Mouse (Mus musculus) CH12.LX (cell line): ENCODE data around the gene Zc3h10. TPM values are rescaled to one million over a fixed set of nuclear protein-coding genes. Genes with fewer than 3 reads are reported as not detected.

ENCODE experiments used
- DNase-seq: peaks from one replicate; pipeline ENCODE4 v3.0.0-alpha.2; 2013; ENCODE audit errors: extremely low read depth
- H3K27ac ChIP-seq: 2 replicates; pipeline ENCODE4 v1.5.1; 2012; ENCODE audit warnings: low read depth, mild to moderate bottlenecking, control low read depth, moderate library complexity; ENCODE audit not compliant: insufficient read depth
- H3K27me3 ChIP-seq: replicated peaks from 2 replicates; pipeline ENCODE3; 2012; ENCODE audit warnings: inconsistent platforms
- H3K36me3 ChIP-seq, 2 experiments: replicated peaks in 1 of 2; 2 replicates each; pipeline versions ENCODE3 to v1.6.1; 2012; ENCODE audit warnings: inconsistent platforms in 1 of 2, low read length in 1 of 2, mild to moderate bottlenecking in 1 of 2, mixed read lengths in 1 of 2, moderate library complexity in 1 of 2; ENCODE audit not compliant: control insufficient read depth in 1 of 2, insufficient read depth in 1 of 2
- H3K4me1 ChIP-seq, 2 experiments: 2 replicates each; pipeline ENCODE4 v1.6.1; 2012; ENCODE audit warnings: inconsistent platforms in 1 of 2, moderate library complexity in 1 of 2; ENCODE audit not compliant: insufficient read depth in 2 of 2, control insufficient read depth in 1 of 2
- H3K4me2 ChIP-seq: 2 replicates; pipeline ENCODE4 v1.6.1; 2012; ENCODE audit warnings: low read depth, mild to moderate bottlenecking, control low read depth; ENCODE audit not compliant: poor library complexity, insufficient read depth, severe bottlenecking
- H3K4me3 ChIP-seq, 3 experiments: fragments of 150-350 bp in 1 of 3; sonication (generic) in 1 of 3; replicated peaks in 1 of 3; 2 replicates each; pipeline versions ENCODE3 to v1.5.1; 2011 to 2012; ENCODE audit warnings: low read depth in 2 of 3, low read length in 2 of 3, mild to moderate bottlenecking in 2 of 3, moderate library complexity in 2 of 3, control low read depth in 1 of 3, improper control_type of control experiment in 1 of 3, inconsistent platforms in 1 of 3, mixed read lengths in 1 of 3; ENCODE audit not compliant: poor library complexity in 1 of 3
- H3K79me2 ChIP-seq: replicated peaks from 2 replicates; pipeline ENCODE4 v1.6.1; 2012; ENCODE audit warnings: mild to moderate bottlenecking, moderate library complexity; ENCODE audit not compliant: control insufficient read depth, poor library complexity, insufficient read depth, severe bottlenecking; ENCODE audit errors: extremely low read depth
- H3K9ac ChIP-seq: 2 replicates; pipeline ENCODE4 v1.6.1; 2012; ENCODE audit warnings: low read depth, mild to moderate bottlenecking, control low read depth, moderate library complexity; ENCODE audit not compliant: insufficient read depth
- H3K9me3 ChIP-seq: replicated peaks from 2 replicates; pipeline ENCODE3; 2012; ENCODE audit warnings: low read length, inconsistent platforms, mixed read lengths
- BHLHE40 ChIP-seq: IDR thresholded peaks from 2 replicates; pipeline ENCODE4 v1.6.1; 2011; ENCODE audit warnings: mild to moderate bottlenecking, low read depth, low read length, improper control_type of control experiment
- CHD2 ChIP-seq: IDR thresholded peaks from 2 replicates; pipeline ENCODE4 v1.6.1; 2011; ENCODE audit warnings: low read length, improper control_type of control experiment
- CTCF ChIP-seq, 2 experiments: IDR thresholded peaks in 1 of 2; conservative IDR thresholded peaks in 1 of 2; 2 replicates each; pipeline ENCODE4 v1.5.1; 2011 to 2012; ENCODE audit warnings: low read depth in 2 of 2, low read length in 2 of 2, improper control_type of control experiment in 1 of 2, inconsistent platforms in 1 of 2, mild to moderate bottlenecking in 1 of 2, moderate library complexity in 1 of 2
- E2F4 ChIP-seq: IDR thresholded peaks from 2 replicates; pipeline ENCODE4 v1.6.1; 2011; ENCODE audit warnings: low read depth, low read length, improper control_type of control experiment; ENCODE audit not compliant: insufficient replicate concordance
- ELF1 ChIP-seq: IDR thresholded peaks from 2 replicates; pipeline ENCODE4 v1.6.1; 2014; ENCODE audit warnings: low read depth, mild to moderate bottlenecking, inconsistent platforms, low read length, improper control_type of control experiment
- ETS1 ChIP-seq: conservative IDR thresholded peaks from 2 replicates; pipeline ENCODE4 v1.6.1; 2012; ENCODE audit warnings: low read depth, mild to moderate bottlenecking, inconsistent platforms, low read length, improper control_type of control experiment, moderate library complexity
- HCFC1 ChIP-seq: IDR thresholded peaks from 2 replicates; pipeline ENCODE4 v1.6.1; 2012; ENCODE audit warnings: low read depth, mild to moderate bottlenecking, inconsistent platforms, low read length, improper control_type of control experiment
- JUND ChIP-seq: conservative IDR thresholded peaks from 2 replicates; pipeline ENCODE4 v1.6.1; 2011; ENCODE audit warnings: low read depth, low read length, improper control_type of control experiment
- KAT2A ChIP-seq: IDR thresholded peaks from 2 replicates; pipeline ENCODE4 v1.6.1; 2012; ENCODE audit warnings: low read length, improper control_type of control experiment, inconsistent platforms; ENCODE audit not compliant: insufficient replicate concordance
- MAFK ChIP-seq: IDR thresholded peaks from 2 replicates; pipeline ENCODE4 v1.6.1; 2011; ENCODE audit warnings: low read length, improper control_type of control experiment; ENCODE audit not compliant: insufficient replicate concordance
- MAX ChIP-seq: IDR thresholded peaks from 2 replicates; pipeline ENCODE4 v1.6.1; 2011; ENCODE audit warnings: low read length, improper control_type of control experiment
- MAZ ChIP-seq: IDR thresholded peaks from 2 replicates; pipeline ENCODE4 v1.6.1; 2012; ENCODE audit warnings: low read depth, mild to moderate bottlenecking, inconsistent platforms, low read length, improper control_type of control experiment, moderate library complexity
- MXI1 ChIP-seq: IDR thresholded peaks from 2 replicates; pipeline ENCODE4 v1.6.1; 2011; ENCODE audit warnings: mild to moderate bottlenecking, low read depth, low read length, improper control_type of control experiment
- NELFE ChIP-seq: IDR thresholded peaks from 2 replicates; pipeline ENCODE4 v1.6.1; 2011; ENCODE audit warnings: low read depth, low read length, improper control_type of control experiment
- NRF1 ChIP-seq: IDR thresholded peaks from 2 replicates; pipeline ENCODE4 v1.6.1; 2014; ENCODE audit warnings: low read depth, mild to moderate bottlenecking, inconsistent platforms, low read length, improper control_type of control experiment, moderate library complexity
- RAD21 ChIP-seq: IDR thresholded peaks from 2 replicates; pipeline ENCODE4 v1.6.1; 2011; ENCODE audit warnings: low read depth, mild to moderate bottlenecking, low read length, improper control_type of control experiment, moderate library complexity
- SMC3 ChIP-seq: IDR thresholded peaks from 2 replicates; pipeline ENCODE4 v1.6.1; 2011; ENCODE audit warnings: low read depth, low read length, improper control_type of control experiment
- TBP ChIP-seq: conservative IDR thresholded peaks from 2 replicates; pipeline ENCODE4 v1.6.1; 2011; ENCODE audit warnings: low read depth, low read length, improper control_type of control experiment
- TCF12 ChIP-seq: IDR thresholded peaks from 2 replicates; pipeline ENCODE4 v1.6.1; 2014; ENCODE audit warnings: low read depth, mild to moderate bottlenecking, inconsistent platforms, low read length, improper control_type of control experiment
- ZC3H11A ChIP-seq: IDR thresholded peaks from 2 replicates; pipeline ENCODE4 v1.6.1; 2012; ENCODE audit warnings: low read depth, mild to moderate bottlenecking, inconsistent platforms, low read length, improper control_type of control experiment
- ZMIZ1 ChIP-seq: IDR thresholded peaks from 2 replicates; pipeline ENCODE4 v1.6.1; 2012; ENCODE audit warnings: low read depth, mild to moderate bottlenecking, inconsistent platforms, low read length, improper control_type of control experiment
- dilution Hi-C: fragments of 300-500 bp; cut with MboI; formaldehyde crosslinking; loops from 2 replicates; pipeline ENCODE4 v1.14.3; 2020; ENCODE audit warnings: low sequenced_read_pairs; ENCODE audit not compliant: extremely low pct_unique_long_range_greater_than_20kb, extremely low pct_ligation_motif_present
- in situ Hi-C: fragments of 300-500 bp; cut with MboI; formaldehyde crosslinking; loops from 3 replicates; pipeline ENCODE4 v1.14.3; 2019; ENCODE audit warnings: low sequenced_read_pairs, low pct_ligation_motif_present, low pct_unique_long_range_greater_than_20kb, mixed read lengths
- polyA plus RNA-seq: library from polyadenylated mRNA; unstranded; fragments of >175 nt; gene quantifications from 2 replicates; pipeline ENCODE4 v1.2.1, GENCODE M21; 2012; ENCODE audit warnings: low read depth; ENCODE audit not compliant: insufficient read length
- total RNA-seq, 2 experiments: library from RNA; depleted of rRNA; stranded (reverse); fragments of 300-350 nt in 1 of 2; fragments of >200 nt in 1 of 2; gene quantifications; 2 replicates each; pipeline ENCODE4 v1.2.3; 2012 to 2014

The Zc3h10 gene
- total and polyA plus RNA-seq, 3 experiments = 14.4 to 19.9 (median 16.2) TPM

GRCm38 (mm10) chr10:128509831-128510230 is 37.7 kb downstream of the Zc3h10 start:
- in situ Hi-C loops = no loop called here

DNA sequence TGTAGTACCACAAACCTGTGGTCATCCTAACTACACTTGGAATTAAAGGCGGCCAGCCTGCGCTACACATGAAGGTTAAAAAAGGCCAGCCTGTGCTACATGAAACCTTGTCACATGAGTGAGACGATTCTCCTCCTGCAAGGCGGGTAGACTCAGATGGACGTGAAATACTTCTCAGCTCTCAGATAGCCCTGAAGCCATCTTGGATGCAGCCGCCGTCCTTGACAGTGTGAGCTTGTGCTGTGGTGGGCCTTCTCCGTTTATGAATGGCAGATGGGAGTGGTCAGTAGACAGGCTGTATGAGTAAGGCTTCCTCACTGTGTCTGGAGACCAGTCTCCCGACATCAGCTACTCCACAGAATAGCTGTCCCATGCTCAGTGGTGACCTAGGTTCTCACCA is 38.4 kb downstream of the Zc3h10 start:
- dilution Hi-C loops (no loop called here), in situ Hi-C loops (no loop called here)
- peaks cover 2% of the 10 kb centered on the region for H3K9me3 ChIP-seq
- H3K36me3 ChIP-seq = peaks cover 38 to 51% of the 10 kb centered on the region in 2 experiments
- TF ChIP-seq NELFE (no peak), TBP (no peak), CTCF (conservative IDR thresholded peaks at IDR 0.05 in 1 of 2, IDR thresholded peaks at IDR 0.05 in 1 of 2; ENCODE audit: low read depth in 2 of 2, low read length in 2 of 2) (no peak), MXI1 (no peak), ELF1 (no peak), MAZ (no peak), TCF12 (no peak), BHLHE40 (no peak), MAX (no peak), MAFK (no peak), E2F4 (no peak)
- no peak overlapping the region for H3K4me3 ChIP-seq
- no peaks in the 10 kb centered on the region for H3K27me3 ChIP-seq
- peaks cover 6 to 12% of the 10 kb centered on the region in 2 experiments for H3K4me1 ChIP-seq
- H3K9ac ChIP-seq = no peak overlapping the region
- no peak for DNase-seq
- no peak overlapping the region for H3K27ac ChIP-seq
- no peaks in the 10 kb centered on the region for H3K79me2 ChIP-seq
- no peak overlapping the region for H3K4me2 ChIP-seq

More at GRCm38 (mm10) chr10:128509831-128510230, 37.7 kb downstream of the Zc3h10 start:
- Histone ChIP-seq H3K36me3 (peaks cover 38 to 52% of the 10 kb centered on the region in 2 experiments), H3K9ac (no peak overlapping the region), H3K4me3 (no peak overlapping the region), H3K9me3 (peaks cover 2% of the 10 kb centered on the region), H3K4me2 (no peak overlapping the region)
- dilution Hi-C loops = no loop called here
- DNase-seq = no peak
- TF ChIP-seq MAX (no peak), SMC3 (no peak), E2F4 (no peak), KAT2A (no peak)
- TF ChIP-seq, all 38 proteins: peak for 0
- peaks cover 1 to 5% of the 10 kb centered on the region in 2 experiments; a peak in 3 of 4 replicates for H3K4me1 ChIP-seq
- no peak overlapping the region for H3K27ac ChIP-seq
- H3K79me2 ChIP-seq = no peaks in the 10 kb centered on the region
- no peaks in the 10 kb centered on the region for H3K27me3 ChIP-seq

DNA sequence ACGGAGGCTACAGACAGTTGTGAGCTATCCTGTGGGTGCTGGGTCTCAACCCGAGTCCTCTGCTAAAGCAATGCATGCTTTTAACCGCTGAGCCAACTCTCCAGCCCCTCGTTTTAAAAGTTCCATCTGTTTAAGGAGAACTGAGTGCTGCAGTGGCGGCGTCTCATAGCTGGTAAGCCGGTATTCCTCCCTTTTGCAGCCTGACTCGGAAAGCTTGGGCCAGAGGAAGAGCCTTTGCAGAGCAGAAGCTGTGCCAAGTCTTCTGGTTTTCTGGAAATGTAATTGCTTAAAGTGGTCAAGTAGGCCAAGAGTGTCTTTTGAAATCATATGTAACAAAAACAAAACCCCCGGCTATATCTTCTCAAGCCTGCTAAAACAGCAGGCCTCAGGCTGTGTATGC is 39.3 kb downstream of the Zc3h10 start:
- dilution Hi-C loops = no loop called here
- H3K4me1 ChIP-seq = peaks cover 6 to 12% of the 10 kb centered on the region in 2 experiments
- H3K79me2 ChIP-seq = no peaks in the 10 kb centered on the region
- H3K36me3 ChIP-seq = peaks cover 31 to 42% of the 10 kb centered on the region in 2 experiments
- H3K27me3 ChIP-seq = no peaks in the 10 kb centered on the region
- peaks cover 2% of the 10 kb centered on the region for H3K9me3 ChIP-seq
- H3K27ac ChIP-seq = no peak overlapping the region
- TF ChIP-seq ZC3H11A = no peak
- TF ChIP-seq JUND = no peak
- no peak for TF ChIP-seq HCFC1
- TF ChIP-seq TCF12 = no peak
- TF ChIP-seq CHD2 = no peak
- TF ChIP-seq NELFE = no peak
- TF ChIP-seq MAZ = no peak
- no peak for TF ChIP-seq ETS1
- TF ChIP-seq RAD21 = no peak
- TF ChIP-seq BHLHE40 = no peak
- TF ChIP-seq NRF1 = no peak
- TF ChIP-seq ZMIZ1 = no peak
- TF ChIP-seq, all 38 proteins: peak for 0
- H3K4me3 ChIP-seq = no peak overlapping the region
- no peak for DNase-seq
- H3K9ac ChIP-seq = no peak overlapping the region
- H3K4me2 ChIP-seq = no peak overlapping the region
- in situ Hi-C loops = no loop called here
